Mouse (Mus musculus) midbrain, embryonic 13.5 days (tissue): Measurements from ENCODE around the gene Ddr2. TPM values are rescaled to one million over a fixed set of nuclear protein-coding genes. Genes with fewer than 3 reads are reported as not detected.

Experiments used
- ATAC-seq: fragments of 200-750 bp; cut with Nextera tagmentation; 2 replicates; pipeline ENCODE4 v1.8.0; 2017; ENCODE audit warnings: mild to moderate bottlenecking, moderate TSS enrichment, moderate library complexity
- H3K27ac ChIP-seq: fragments of 300-500 bp; sonication (generic); 2 replicates; pipeline ENCODE4 v1.5.1; 2015; ENCODE audit warnings: inconsistent platforms, mild to moderate bottlenecking, moderate library complexity
- H3K27me3 ChIP-seq: fragments of 300-500 bp; sonication (generic); 2 replicates; pipeline ENCODE4 v1.6.1; 2015; ENCODE audit warnings: mild to moderate bottlenecking, inconsistent platforms
- H3K36me3 ChIP-seq: fragments of 300-500 bp; sonication (generic); 2 replicates; pipeline ENCODE4 v1.6.1; 2015; ENCODE audit warnings: mild to moderate bottlenecking, inconsistent platforms
- H3K4me1 ChIP-seq: fragments of 300-500 bp; sonication (generic); replicated peaks from 2 replicates; pipeline ENCODE4 v1.6.1; 2015; ENCODE audit warnings: inconsistent platforms
- H3K4me2 ChIP-seq: fragments of 300-500 bp; sonication (generic); replicated peaks from 2 replicates; pipeline ENCODE4 v1.6.1; 2015; ENCODE audit warnings: moderate library complexity, mild to moderate bottlenecking, inconsistent platforms
- H3K4me3 ChIP-seq: fragments of 300-500 bp; sonication (generic); replicated peaks from 2 replicates; pipeline ENCODE4 v1.5.1; 2015; ENCODE audit warnings: mild to moderate bottlenecking, inconsistent platforms
- H3K9ac ChIP-seq: fragments of 300-500 bp; sonication (generic); replicated peaks from 2 replicates; pipeline ENCODE4 v1.6.1; 2015; ENCODE audit warnings: mild to moderate bottlenecking, inconsistent platforms
- H3K9me3 ChIP-seq: fragments of 300-500 bp; sonication (generic); 2 replicates; pipeline ENCODE4 v1.6.1; 2016; ENCODE audit warnings: mild to moderate bottlenecking, inconsistent platforms
- WGBS: fragments of 180-500 bp; shearing (Covaris S2); methylation state at CpG from one replicate; pipeline ENCODE4 v1.1.7; 2015; 5-methylcytosine and 5-hydroxymethylcytosine counted together
- polyA plus RNA-seq: library from polyadenylated mRNA; unstranded; fragments of >200 nt; fragmentation: Nextera tagmentation; extraction: Ambion mirVana; gene quantifications from 2 replicates; pipeline ENCODE4 v1.2.1, GENCODE M21; 2015

Ddr2 gene
- polyA plus RNA-seq, 1 experiment from 2014 or later: 7.4 TPM

DNA sequence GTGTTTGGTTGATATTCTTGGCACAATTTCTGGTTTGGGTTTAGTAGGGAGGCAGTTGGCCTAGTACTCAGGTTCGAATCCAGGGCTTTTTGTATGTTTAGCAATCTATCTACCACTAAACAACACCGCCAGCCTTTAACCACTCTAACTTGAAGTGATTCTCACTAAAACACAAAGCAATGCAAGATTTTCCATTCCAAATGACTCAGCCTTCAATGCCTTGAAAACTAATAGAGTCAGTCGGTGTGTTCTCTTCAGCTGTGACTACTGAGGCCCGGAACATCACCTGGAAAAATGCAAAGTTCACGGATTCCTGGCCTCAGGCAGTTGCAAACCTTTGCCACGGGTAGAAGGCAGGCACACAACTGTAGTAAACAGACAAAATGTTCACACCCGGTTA, 178.9 kb downstream of the Ddr2 start:
- H3K27ac ChIP-seq: 0 out of 2 replicates have a peak overlapping the region, but pooled peaks have one; percentile 30
- H3K36me3 ChIP-seq: no peaks in the 10 kb centered on the region
- no peak overlapping the region for H3K4me2 ChIP-seq
- H3K9ac ChIP-seq: no peak overlapping the region
- no peaks in the 10 kb centered on the region for H3K27me3 ChIP-seq
- ATAC-seq: no peak
- no peak overlapping the region for H3K4me3 ChIP-seq
- WGBS: 89% methylated on average over 7 of the region's 7 CpGs
- H3K4me1 ChIP-seq: peaks cover 23% of the 10 kb centered on the region
- no peaks in the 10 kb centered on the region for H3K9me3 ChIP-seq

DNA sequence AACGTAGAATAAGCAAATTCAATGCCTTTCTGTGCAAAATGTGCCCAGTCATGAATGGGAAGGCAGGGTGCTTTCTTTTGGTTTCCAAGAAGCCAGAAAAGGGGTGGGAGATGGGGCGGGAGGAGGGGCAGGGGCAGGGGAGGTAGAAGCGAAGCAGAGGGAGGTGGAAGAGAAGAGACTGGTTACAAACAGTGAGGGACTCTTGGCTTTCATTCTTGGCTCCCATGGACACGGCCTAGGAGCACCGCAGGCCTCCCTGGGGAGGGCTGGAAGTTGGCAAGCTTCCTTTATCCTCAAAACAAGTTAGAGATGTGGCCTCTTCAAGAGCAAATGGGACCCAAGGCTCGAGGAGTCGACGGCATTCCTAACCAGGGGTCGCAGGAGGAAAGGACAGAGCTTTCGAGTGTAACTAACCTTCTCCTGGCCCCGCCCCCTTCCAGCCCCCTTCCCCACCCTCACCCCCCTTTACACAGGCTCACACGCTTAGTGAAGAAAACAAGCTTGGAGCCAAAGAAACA, 182.0 kb downstream of the Ddr2 start, which contains the start of gene Ccdc190:
Gene Ccdc190 (plus strand): TSS at position 195 of the 518 bp plus-strand sequence.
- ATAC-seq: peak; percentile 80
- WGBS: 4% methylated on average over 12 of the region's 12 CpGs
- peak within 1 kb of the TSS; percentile 53; the same call in 1 of the 2 replicates for H3K27ac ChIP-seq
- H3K36me3 ChIP-seq: no peaks in the 10 kb centered on the region
- no peaks in the 10 kb centered on the region for H3K27me3 ChIP-seq
- H3K4me1 ChIP-seq: peaks cover 18% of the 10 kb centered on the region
- H3K4me3 ChIP-seq: 0 out of 2 replicates have a peak within 1 kb of the TSS, but pooled peaks have one; percentile 8
- H3K9ac ChIP-seq: 0 out of 2 replicates have a peak within 1 kb of the TSS, but pooled peaks have one; percentile 10
- no peaks in the 10 kb centered on the region for H3K9me3 ChIP-seq
- peak within 1 kb of the TSS; percentile 40 for H3K4me2 ChIP-seq

DNA sequence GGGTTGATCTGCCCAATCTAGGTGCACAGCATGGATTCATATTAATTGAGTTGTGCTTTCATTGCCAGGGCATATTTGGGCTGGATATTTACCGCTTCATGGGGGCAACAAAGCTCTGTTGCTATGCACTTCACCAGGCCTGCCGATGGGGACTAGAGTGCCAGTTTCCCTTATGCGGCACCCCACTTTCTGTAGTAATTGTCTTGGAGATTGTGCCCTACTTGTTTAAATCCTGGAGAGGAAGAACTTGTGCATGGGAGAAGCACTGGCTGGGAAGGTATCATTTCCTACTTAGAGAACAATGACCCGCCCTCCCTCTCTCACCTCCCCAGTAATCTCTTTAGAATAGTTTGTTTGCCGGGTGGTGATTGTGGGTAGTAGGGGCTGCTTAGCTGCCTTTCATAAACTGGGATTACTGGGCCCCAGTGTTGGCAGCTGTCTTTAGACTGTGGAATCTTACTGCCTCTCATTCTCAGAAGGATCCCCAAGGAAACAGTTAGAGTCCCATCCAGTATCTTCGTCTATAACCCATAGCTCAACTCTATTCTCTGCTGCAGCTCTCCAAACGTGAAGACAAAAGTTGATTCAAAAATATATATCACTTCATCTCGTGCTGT, 182.7 kb downstream of the Ddr2 start:
- no peaks in the 10 kb centered on the region for H3K27me3 ChIP-seq
- H3K4me3 ChIP-seq: no peak overlapping the region
- H3K4me1 ChIP-seq: peaks cover 18% of the 10 kb centered on the region
- peak; percentile 63 for ATAC-seq
- WGBS: 18% methylated on average over 8 of the region's 8 CpGs
- H3K4me2 ChIP-seq: peak overlapping the region; percentile 40
- H3K9me3 ChIP-seq: no peaks in the 10 kb centered on the region
- H3K36me3 ChIP-seq: no peaks in the 10 kb centered on the region
- H3K9ac ChIP-seq: no peak overlapping the region
- peak overlapping the region; percentile 53; the same call in 1 of the 2 replicates for H3K27ac ChIP-seq

DNA sequence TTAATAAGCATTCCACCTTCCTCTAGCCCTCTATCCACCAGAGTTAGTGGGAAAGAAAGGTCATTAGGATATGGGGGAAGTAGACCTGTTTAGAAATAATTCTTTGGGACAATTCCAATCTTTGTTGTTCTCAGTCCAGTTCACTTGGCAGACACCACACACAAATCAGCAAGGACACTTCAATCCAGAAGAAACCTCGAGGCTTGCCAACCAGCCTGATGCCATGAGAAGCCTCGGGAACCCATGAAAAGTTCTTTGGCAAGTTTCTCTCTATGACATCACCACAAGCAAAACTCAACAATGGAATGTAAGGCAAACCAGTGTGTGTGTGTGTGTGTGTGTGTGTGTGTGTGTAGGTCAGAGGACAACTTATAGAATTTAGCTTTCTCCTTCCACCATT, 186.0 kb downstream of the Ddr2 start:
- Histone ChIP-seq H3K4me3 (no peak overlapping the region), H3K4me2 (no peak overlapping the region), H3K9me3 (no peaks in the 10 kb centered on the region), H3K4me1 (peaks cover 12% of the 10 kb centered on the region), H3K36me3 (no peaks in the 10 kb centered on the region), H3K27ac (no peak overlapping the region), H3K27me3 (peaks cover 13% of the 10 kb centered on the region), H3K9ac (no peak overlapping the region)
- ATAC-seq: no peak
- 85% methylated on average over 2 of the region's 2 CpGs for WGBS

Other genes starting within 250 kb of the Ddr2 start
- gene Ccdc190, start 182.1 kb downstream of the Ddr2 start, polyA plus RNA-seq: 1.3 and 1.8 TPM in 2 replicates
- gene Hsd17b7, start 141.5 kb downstream of the Ddr2 start, polyA plus RNA-seq: 18.2 and 20.3 TPM in 2 replicates
- gene Uap1, start 64.2 kb upstream of the Ddr2 start, polyA plus RNA-seq: 57.9 and 59.3 TPM in 2 replicates
- gene Uhmk1, start 104.6 kb upstream of the Ddr2 start, polyA plus RNA-seq: 7.6 and 8.3 TPM in 2 replicates
- gene Sh2d1b2, start 122.0 kb upstream of the Ddr2 start, polyA plus RNA-seq: not detected in 2 replicates
- gene Sh2d1b1, start 166.6 kb upstream of the Ddr2 start, polyA plus RNA-seq: not detected in 2 replicates
- gene Gm7694, start 195.6 kb upstream of the Ddr2 start, polyA plus RNA-seq: 1.2 and 2.5 TPM in 2 replicates
- gene Spata46, start 198.0 kb upstream of the Ddr2 start, polyA plus RNA-seq: 1.1 and 1.4 TPM in 2 replicates